Mouse (Mus musculus): ENCODE data around the gene Npepl1.

DNA sequence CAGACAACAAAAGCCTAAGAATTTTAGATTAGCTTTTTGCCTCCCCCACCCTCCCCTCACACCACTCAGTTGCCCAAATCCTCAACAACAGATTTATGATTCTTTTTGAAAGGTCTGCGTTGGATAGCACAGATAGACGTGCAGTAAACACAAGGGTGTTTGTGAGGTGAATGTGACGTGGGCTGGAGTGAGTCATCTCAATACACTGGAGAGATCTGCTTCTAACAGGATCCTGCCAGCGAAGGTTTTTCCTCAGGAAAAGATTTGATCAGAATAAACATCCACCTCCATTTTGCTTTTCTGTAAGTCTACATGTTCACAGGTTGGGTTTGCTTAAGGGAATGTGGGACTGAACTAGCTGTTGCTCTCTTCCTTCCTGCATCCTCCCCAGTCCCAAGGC lies 6.6 kb upstream of the Npepl1 start:
- no peak for TF ChIP-seq CTCF (IDR thresholded peaks at IDR 0.05; ENCODE audit: low read depth)
- TF ChIP-seq EP300 (optimal IDR thresholded peaks at IDR 0.05) = no peak
